Mouse (Mus musculus) cerebellum, adult 9-10 months (tissue): ENCODE data around the gene Pigl.

Experiments used
- DNase-seq: peaks from one replicate; pipeline ENCODE4 v3.0.0; 2022

Gene Pigl

DNA sequence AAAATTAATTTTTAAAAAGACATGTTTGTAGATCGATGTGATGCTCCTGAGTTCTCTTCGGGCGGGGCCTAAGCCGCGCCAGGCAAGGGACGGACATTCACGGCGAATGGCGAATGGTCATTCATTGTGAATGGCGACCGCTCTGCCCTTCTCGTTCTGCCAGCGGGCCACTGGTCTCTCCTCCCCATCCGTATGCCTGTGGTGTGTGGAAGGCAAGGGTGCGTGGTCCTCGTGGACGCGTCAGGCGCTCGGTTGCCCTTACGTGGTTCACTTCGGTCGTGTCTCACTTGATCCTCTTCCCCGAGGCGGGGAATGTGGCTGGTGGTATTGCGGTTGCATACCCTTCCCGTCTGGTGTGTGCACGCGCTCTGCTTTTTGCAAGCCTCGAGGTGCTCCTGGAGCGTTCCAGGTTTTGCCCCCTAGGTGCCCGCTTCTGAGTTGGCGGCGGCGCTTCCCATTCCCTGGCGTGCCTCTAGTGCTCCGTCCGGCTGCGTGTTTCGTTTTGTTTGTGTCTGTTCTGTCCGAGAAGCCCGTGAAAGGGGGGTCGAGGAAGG lies 102.3 kb downstream of the Pigl start:
- DNase-seq: peak; percentile 19

DNA sequence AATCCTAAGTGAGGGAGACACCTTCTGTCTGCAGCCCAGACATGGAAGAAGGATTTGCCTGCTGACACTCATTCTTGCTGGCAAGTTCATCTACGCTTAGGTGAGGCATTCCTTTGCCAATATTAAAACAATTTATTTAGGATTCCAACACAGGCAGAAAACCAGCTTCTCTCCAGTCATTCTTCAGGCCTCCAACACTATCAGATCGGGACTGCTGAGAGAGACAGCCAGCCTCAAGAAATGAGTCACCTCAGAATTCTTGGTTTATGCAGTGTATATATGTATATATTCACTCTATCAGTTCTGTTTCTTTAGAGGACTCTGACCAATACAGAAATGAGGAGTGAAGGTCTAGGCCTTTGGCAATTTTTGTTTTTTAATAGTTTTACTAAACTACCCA lies 105.3 kb downstream of the Pigl start:
- DNase-seq: no peak
